Mouse (Mus musculus): Measurements from ENCODE around the gene Txlnb.
"Not testable (repeated sequence)": the region's sequence is repeated elsewhere in the genome, so short reads cannot be mapped to it uniquely, and the experiment has no call there.

Gene Txlnb

GRCm38 (mm10) chr10:17820422-17820821 is 24.4 kb downstream of the Txlnb start:
- DNase-seq (ENCODE audit: low spot score in 2 of 2): not testable (repeated sequence)

GRCm38 (mm10) chr10:17827391-17827790 is 31.4 kb downstream of the Txlnb start:
- no peak for DNase-seq (ENCODE audit: low spot score in 2 of 2)

GRCm38 (mm10) chr10:17829205-17829604 is 33.2 kb downstream of the Txlnb start:
- DNase-seq (ENCODE audit: low spot score in 2 of 2): no peak

- DNase-seq (ENCODE audit: low spot score in 2 of 2): no peak
Observed at GRCm38 (mm10) chr10:17831041-17831440, 35.0 kb downstream of the Txlnb start.

GRCm38 (mm10) chr10:17835031-17835430 is 39.0 kb downstream of the Txlnb start:
- no peak for DNase-seq (ENCODE audit: low spot score in 2 of 2)

- DNase-seq (ENCODE audit: low spot score in 2 of 2): no peak
Observed at GRCm38 (mm10) chr10:17836275-17836674, 40.2 kb downstream of the Txlnb start.

GRCm38 (mm10) chr10:17842030-17842429 is 46.0 kb downstream of the Txlnb start:
- DNase-seq (ENCODE audit: low spot score in 2 of 2): no peak

- no peak for DNase-seq (ENCODE audit: low spot score in 2 of 2)
Observed at GRCm38 (mm10) chr10:17844781-17845537, 48.9 kb downstream of the Txlnb start.

- no peak for DNase-seq (ENCODE audit: low spot score in 2 of 2)
Observed at GRCm38 (mm10) chr10:17857647-17858261, 61.7 kb downstream of the Txlnb start.

- DNase-seq (ENCODE audit: low spot score in 2 of 2): no peak
Observed at GRCm38 (mm10) chr10:17860701-17861480, 64.9 kb downstream of the Txlnb start.

- DNase-seq (ENCODE audit: low spot score in 2 of 2): peak; percentile 35 to 55
Observed at GRCm38 (mm10) chr10:17869822-17870662, 74.0 kb downstream of the Txlnb start.

- no peak for DNase-seq (ENCODE audit: low spot score in 2 of 2)
Observed at GRCm38 (mm10) chr10:17878002-17878919, 82.2 kb downstream of the Txlnb start.

GRCm38 (mm10) chr10:17880038-17880437 is 84.0 kb downstream of the Txlnb start:
- DNase-seq (ENCODE audit: low spot score in 2 of 2): no peak

- DNase-seq (ENCODE audit: low spot score in 2 of 2): no peak
Observed at GRCm38 (mm10) chr10:17880724-17881123, 84.7 kb downstream of the Txlnb start.

All from thymus, postnatal 10 days (tissue).